Mouse (Mus musculus) limb, embryonic 11.5 days (tissue): ENCODE data around the gene Lsm10. TPM values are rescaled to one million over a fixed set of nuclear protein-coding genes. Genes with fewer than 3 reads are reported as not detected.

ENCODE experiments used
- ATAC-seq: fragments of 200-750 bp; cut with Nextera tagmentation; 2 replicates; pipeline ENCODE4 v1.8.0; 2017; ENCODE audit warnings: low read depth; ENCODE audit not compliant: insufficient number of reproducible peaks, low FRiP score, low TSS enrichment
- DNase-seq: peaks from one replicate; pipeline ENCODE4 v3.0.0-alpha.2; 2015; ENCODE audit warnings: low spot score
- H3K27ac ChIP-seq: fragments of 300-500 bp; sonication (generic); replicated peaks from 2 replicates; pipeline ENCODE4 v1.5.1; 2014; ENCODE audit warnings: low read depth, mild to moderate bottlenecking, low read length
- H3K27me3 ChIP-seq: fragments of 300-500 bp; sonication (generic); 2 replicates; pipeline ENCODE4 v1.6.1; 2014; ENCODE audit warnings: mild to moderate bottlenecking, low read length, mixed read lengths; ENCODE audit not compliant: control insufficient read depth, insufficient read depth
- H3K36me3 ChIP-seq: fragments of 300-500 bp; sonication (generic); 2 replicates; pipeline ENCODE4 v1.6.1; 2014; ENCODE audit warnings: mild to moderate bottlenecking, low read length, moderate library complexity, mixed read lengths; ENCODE audit not compliant: control insufficient read depth, insufficient read depth
- H3K4me1 ChIP-seq: fragments of 300-500 bp; sonication (generic); 2 replicates; pipeline ENCODE4 v1.6.1; 2014; ENCODE audit warnings: low read length, mixed read lengths; ENCODE audit not compliant: control insufficient read depth, insufficient read depth
- H3K4me2 ChIP-seq: fragments of 300-500 bp; sonication (generic); 2 replicates; pipeline ENCODE4 v1.6.1; 2014; ENCODE audit warnings: low read depth, mild to moderate bottlenecking, moderate library complexity; ENCODE audit not compliant: severe bottlenecking
- H3K4me3 ChIP-seq: fragments of 300-500 bp; sonication (generic); 2 replicates; pipeline ENCODE4 v1.5.1; 2014; ENCODE audit warnings: low read depth, low read length
- H3K9ac ChIP-seq: fragments of 300-500 bp; sonication (generic); 2 replicates; pipeline ENCODE4 v1.6.1; 2014; ENCODE audit warnings: mild to moderate bottlenecking, low read length
- H3K9me3 ChIP-seq: fragments of 300-500 bp; sonication (generic); 2 replicates; pipeline ENCODE4 v1.6.1; 2016; ENCODE audit warnings: low read length; ENCODE audit not compliant: control insufficient read depth
- WGBS: fragments of 180-500 bp; shearing (Covaris S2); extraction: QIAGEN DNeasy Blood & Tissue Kit; methylation state at CpG from one replicate; pipeline ENCODE4 v1.1.7; 2014; 5-methylcytosine and 5-hydroxymethylcytosine counted together
- polyA plus RNA-seq: library from polyadenylated mRNA; unstranded; fragments of >200 nt; fragmentation: Nextera tagmentation; extraction: Ambion mirVana; gene quantifications from 2 replicates; pipeline ENCODE4 v1.2.1, GENCODE M21; 2014

The Lsm10 gene
- polyA plus RNA-seq, 1 experiment from 2014 or later = 44.8 TPM

DNA sequence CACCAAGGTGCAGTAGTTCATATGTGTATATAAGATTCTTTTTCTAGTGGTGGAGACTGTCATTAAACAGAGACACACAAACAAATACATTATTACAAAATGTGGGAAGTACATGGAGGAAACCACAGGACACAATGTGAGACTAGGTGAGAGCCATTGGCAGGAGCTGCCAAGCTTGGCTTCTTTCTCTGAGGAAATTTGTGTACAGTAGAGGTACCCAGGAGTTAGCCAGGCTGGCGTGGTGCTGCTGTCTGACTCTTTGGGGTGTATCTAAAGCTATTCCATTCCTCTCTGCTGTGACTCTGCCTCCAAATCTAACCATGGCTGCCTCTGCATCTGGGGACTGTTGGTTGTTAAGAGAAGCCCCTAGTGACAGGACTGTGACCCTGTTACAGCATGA lies 22.6 kb downstream of the Lsm10 start:
- H3K4me3 ChIP-seq = no peak overlapping the region
- DNase-seq = no peak
- no peak for ATAC-seq

DNA sequence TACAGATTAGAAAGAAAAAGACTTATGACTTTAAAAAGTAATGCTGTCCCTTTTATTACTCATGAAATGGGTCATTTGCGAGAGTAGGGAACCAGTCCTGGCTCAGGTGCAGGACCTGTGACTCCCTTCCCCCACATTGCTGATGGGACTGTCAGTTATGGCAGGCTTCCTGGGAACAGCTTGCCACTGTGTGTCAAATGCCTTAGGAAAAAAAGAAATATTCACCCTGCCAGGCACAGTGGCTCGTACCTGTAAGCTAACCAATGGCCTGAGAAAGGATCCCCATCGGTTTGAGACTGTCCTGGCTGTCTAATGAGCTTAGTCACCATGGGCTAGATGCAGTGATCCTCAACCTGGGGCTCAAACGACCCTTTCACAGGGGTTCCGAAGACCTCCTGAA lies 23.6 kb downstream of the Lsm10 start:
- Histone ChIP-seq H3K9me3 (no peaks in the 10 kb centered on the region), H3K27me3 (no peaks in the 10 kb centered on the region), H3K36me3 (no peaks in the 10 kb centered on the region; the same call in 1 of the 2 replicates), H3K27ac (no peak overlapping the region), H3K4me2 (no peak overlapping the region), H3K9ac (no peak overlapping the region), H3K4me3 (no peak overlapping the region), H3K4me1 (0 out of 2 replicates have a peak, but pooled peaks cover 3% of the 10 kb centered on the region)
- 87% methylated on average over 5 of the region's 5 CpGs for WGBS
- DNase-seq = no peak
- no peak for ATAC-seq

More for the DNA sequence above, 22.6 kb downstream of the Lsm10 start:
- no peaks in the 10 kb centered on the region for H3K9me3 ChIP-seq
- WGBS = 87% methylated on average over 1 of the region's 1 CpGs
- 0 out of 2 replicates have a peak, but pooled peaks cover 3% of the 10 kb centered on the region for H3K4me1 ChIP-seq
- no peaks in the 10 kb centered on the region for H3K27me3 ChIP-seq
- H3K27ac ChIP-seq = no peak overlapping the region
- no peaks in the 10 kb centered on the region; the same call in 1 of the 2 replicates for H3K36me3 ChIP-seq
- no peak overlapping the region for H3K4me2 ChIP-seq
- H3K9ac ChIP-seq = no peak overlapping the region

DNA sequence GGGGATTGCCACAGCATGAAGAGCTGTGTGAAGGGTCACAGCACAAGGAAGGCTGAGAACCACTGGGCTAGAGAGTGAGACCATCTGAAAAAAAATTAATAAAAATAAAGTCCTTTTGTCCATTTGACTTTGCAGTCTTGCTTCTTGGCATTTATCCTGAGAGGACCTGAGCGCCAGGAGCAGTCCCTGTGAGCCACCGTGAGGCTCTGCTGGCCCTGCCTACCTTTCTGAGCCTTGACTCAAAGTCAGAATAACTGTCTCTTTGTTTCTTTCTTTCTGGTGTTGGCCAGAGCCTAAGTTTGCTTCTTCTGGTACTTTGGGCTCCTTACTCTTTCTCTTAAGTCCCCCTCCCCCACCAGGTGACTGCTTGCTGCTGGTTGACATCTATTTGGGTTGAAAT lies 24.1 kb downstream of the Lsm10 start:
- H3K4me1 ChIP-seq = 0 out of 2 replicates have a peak, but pooled peaks cover under 1% of the 10 kb centered on the region
- no peaks in the 10 kb centered on the region for H3K9me3 ChIP-seq
- WGBS = 92% methylated on average over 2 of the region's 2 CpGs
- no peaks in the 10 kb centered on the region for H3K27me3 ChIP-seq
- no peak overlapping the region for H3K4me3 ChIP-seq
- no peak for ATAC-seq
- H3K27ac ChIP-seq = no peak overlapping the region
- no peak overlapping the region for H3K9ac ChIP-seq
- H3K36me3 ChIP-seq = no peaks in the 10 kb centered on the region; the same call in 1 of the 2 replicates
- DNase-seq = no peak
- no peak overlapping the region for H3K4me2 ChIP-seq

DNA sequence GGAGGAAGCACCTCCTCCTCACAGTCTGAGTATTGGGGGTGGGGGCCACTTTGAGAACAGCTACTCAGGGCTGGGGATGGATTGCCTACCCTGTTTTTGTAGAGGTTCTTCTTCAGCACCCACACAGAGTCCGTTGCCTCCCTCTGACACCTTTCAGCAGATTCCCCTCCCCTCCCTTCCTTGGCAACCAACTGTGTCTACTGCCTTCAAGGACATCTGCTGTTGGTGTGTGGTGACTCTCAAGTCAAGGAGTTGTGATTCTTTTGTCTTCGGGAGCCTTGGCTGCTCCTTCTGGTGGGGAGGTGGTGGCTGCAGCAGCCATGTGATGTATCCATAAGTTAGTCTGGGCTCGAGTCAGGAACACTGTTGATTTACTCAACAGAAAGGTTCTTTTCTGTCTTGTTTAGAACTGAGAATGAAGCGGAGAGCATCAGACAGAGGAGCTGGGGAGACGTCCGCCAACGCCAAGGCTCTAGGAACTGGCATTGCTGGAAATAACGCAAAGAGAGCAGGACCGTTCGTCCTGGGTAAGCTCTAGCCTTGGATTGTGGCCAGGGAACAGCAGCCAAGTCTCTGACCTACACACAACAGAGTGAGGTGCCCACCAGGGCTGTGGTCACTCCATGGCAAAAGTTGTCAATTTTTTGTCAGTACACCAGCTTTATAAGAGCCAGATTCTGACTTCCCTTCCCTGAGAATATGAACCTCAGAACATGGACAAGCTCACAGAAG lies 27.1 kb downstream of the Lsm10 start:
- Histone ChIP-seq H3K4me2 (no peak overlapping the region), H3K4me1 (no peaks in the 10 kb centered on the region), H3K9me3 (no peaks in the 10 kb centered on the region), H3K27ac (no peak overlapping the region), H3K36me3 (peaks cover 4% of the 10 kb centered on the region), H3K9ac (no peak overlapping the region), H3K27me3 (no peaks in the 10 kb centered on the region), H3K4me3 (no peak overlapping the region)
- WGBS = 93% methylated on average over 10 of the region's 10 CpGs
- ATAC-seq (no peak), DNase-seq (no peak)

DNA sequence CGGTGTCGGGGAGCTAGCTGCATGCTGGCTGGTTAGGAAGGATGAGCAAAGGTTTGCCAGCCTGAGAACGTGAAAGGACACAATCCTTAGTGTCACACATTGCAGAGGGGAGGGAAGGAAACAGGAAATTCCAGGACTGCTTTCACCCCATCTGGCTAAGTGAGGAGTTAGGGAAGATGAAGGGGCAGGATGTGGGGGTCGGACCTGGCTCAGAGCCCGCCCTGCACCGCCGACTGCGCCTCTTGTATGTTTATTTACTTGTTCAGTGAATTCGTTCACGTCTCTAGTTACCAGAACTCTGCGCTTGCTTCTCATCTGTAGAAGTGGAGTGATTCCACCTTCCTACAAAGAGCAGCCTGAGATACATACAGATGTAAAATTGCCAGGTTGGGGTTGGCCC lies 34.1 kb downstream of the Lsm10 start:
- H3K4me2 ChIP-seq = no peak overlapping the region
- 68% methylated on average over 11 of the region's 11 CpGs for WGBS
- H3K9ac ChIP-seq = no peak overlapping the region
- no peak overlapping the region for H3K4me3 ChIP-seq
- H3K4me1 ChIP-seq = peaks cover 26% of the 10 kb centered on the region
- H3K27me3 ChIP-seq = no peaks in the 10 kb centered on the region
- ATAC-seq (no peak), DNase-seq (no peak)
- H3K27ac ChIP-seq = no peak overlapping the region
- peaks cover 21% of the 10 kb centered on the region for H3K36me3 ChIP-seq
- no peaks in the 10 kb centered on the region for H3K9me3 ChIP-seq

GRCm38 (mm10) chr4:126131290-126132121 lies 35.1 kb downstream of the Lsm10 start:
- 61% methylated on average over 10 of the region's 10 CpGs for WGBS
- H3K4me3 ChIP-seq = no peak overlapping the region
- peak; percentile 57 for DNase-seq
- H3K27ac ChIP-seq = no peak overlapping the region
- peaks cover 22% of the 10 kb centered on the region; the same call in 1 of the 2 replicates for H3K36me3 ChIP-seq
- H3K27me3 ChIP-seq = no peaks in the 10 kb centered on the region
- no peak for ATAC-seq
- H3K9ac ChIP-seq = no peak overlapping the region
- no peak overlapping the region for H3K4me2 ChIP-seq
- peaks cover 26% of the 10 kb centered on the region for H3K4me1 ChIP-seq
- no peaks in the 10 kb centered on the region for H3K9me3 ChIP-seq

- Histone ChIP-seq H3K27me3 (no peaks in the 10 kb centered on the region), H3K9me3 (no peaks in the 10 kb centered on the region), H3K4me1 (peaks cover 26% of the 10 kb centered on the region), H3K27ac (0 out of 2 replicates have a peak overlapping the region, but pooled peaks have one; percentile 2), H3K4me3 (no peak overlapping the region), H3K9ac (0 out of 2 replicates have a peak overlapping the region, but pooled peaks have one; percentile 7), H3K4me2 (no peak overlapping the region), H3K36me3 (peaks cover 23% of the 10 kb centered on the region; the same call in 1 of the 2 replicates)
- DNase-seq (no peak), ATAC-seq (no peak)
- WGBS = 81% methylated on average over 6 of the region's 6 CpGs
These were observed 36.3 kb downstream of the Lsm10 start for GRCm38 (mm10) chr4:126132636-126133264.

GRCm38 (mm10) chr4:126134236-126134635 lies 37.8 kb downstream of the Lsm10 start:
- H3K27ac ChIP-seq = no peak overlapping the region

More at GRCm38 (mm10) chr4:126134236-126134635, 37.8 kb downstream of the Lsm10 start:
- Histone ChIP-seq H3K36me3 (peaks cover 22% of the 10 kb centered on the region; the same call in 1 of the 2 replicates), H3K9me3 (no peaks in the 10 kb centered on the region), H3K9ac (no peak overlapping the region), H3K4me1 (peaks cover 26% of the 10 kb centered on the region), H3K27me3 (no peaks in the 10 kb centered on the region), H3K4me3 (no peak overlapping the region), H3K4me2 (no peak overlapping the region)
- DNase-seq (no peak), ATAC-seq (no peak)
- WGBS = 93% methylated on average over 4 of the region's 4 CpGs
